Mouse (Mus musculus): Measurements from ENCODE around the gene Eif4g3.

DNA sequence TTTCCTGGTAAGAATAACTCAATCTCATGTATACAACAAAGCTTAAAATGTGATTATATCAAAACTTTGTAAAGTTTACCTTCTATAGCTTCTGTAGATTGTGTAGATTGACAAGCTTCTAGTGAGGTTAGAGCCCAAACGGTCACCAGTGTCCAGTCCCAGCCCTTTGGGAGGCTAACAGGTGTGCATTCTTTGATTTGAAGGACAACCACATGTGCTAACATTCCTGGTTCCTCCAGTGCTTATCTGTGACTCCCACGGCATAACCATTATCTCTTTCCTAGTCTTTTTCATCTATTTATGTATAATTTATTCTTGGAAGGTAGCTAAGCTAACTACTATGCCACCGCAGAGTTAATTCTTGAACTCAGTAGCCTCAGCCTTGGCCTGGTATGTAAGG is 207.9 kb downstream of the Eif4g3 start:
- TF ChIP-seq CTCF (IDR thresholded peaks at IDR 0.05; ENCODE audit: borderline replicate concordance, control insufficient read depth, extremely low read depth, insufficient read depth, low read length, poor library complexity) (no peak), POLR2A (IDR thresholded peaks at IDR 0.05; ENCODE audit: control insufficient read depth, extremely low read depth, insufficient read depth, low read length, poor library complexity) (no peak)

Measured in thymus, adult 2 months (tissue).